Mouse (Mus musculus): Measurements from ENCODE around the gene Prlh. TPM values are rescaled to one million over a fixed set of nuclear protein-coding genes. Genes with fewer than 3 reads are reported as not detected.

Prlh gene
- total RNA-seq, 1 experiment from 2014 or later = not detected

GRCm38 (mm10) chr1:90980638-90981330 is 27.9 kb downstream of the Prlh start:
- no peak for ATAC-seq (replicated peaks in 1 of 2; ENCODE audit: insufficient read depth in 1 of 2, low FRiP score in 2 of 2, low TSS enrichment in 1 of 2, low read depth in 1 of 2, poor library complexity in 2 of 2, severe bottlenecking in 2 of 2)

- ATAC-seq (replicated peaks in 1 of 2; ENCODE audit: insufficient read depth in 1 of 2, low FRiP score in 2 of 2, low TSS enrichment in 1 of 2, low read depth in 1 of 2, poor library complexity in 2 of 2, severe bottlenecking in 2 of 2) = no peak
Observed at GRCm38 (mm10) chr1:90981346-90981745, 28.4 kb downstream of the Prlh start.

GRCm38 (mm10) chr1:90995916-90996315 is 43.0 kb downstream of the Prlh start:
- no peak for ATAC-seq (replicated peaks in 1 of 2; ENCODE audit: insufficient read depth in 1 of 2, low FRiP score in 2 of 2, low TSS enrichment in 1 of 2, low read depth in 1 of 2, poor library complexity in 2 of 2, severe bottlenecking in 2 of 2)

- ATAC-seq (replicated peaks in 1 of 2; ENCODE audit: insufficient read depth in 1 of 2, low FRiP score in 2 of 2, low TSS enrichment in 1 of 2, low read depth in 1 of 2, poor library complexity in 2 of 2, severe bottlenecking in 2 of 2) = no peak
Observed at GRCm38 (mm10) chr1:90997136-90997535, 44.2 kb downstream of the Prlh start.

DNA sequence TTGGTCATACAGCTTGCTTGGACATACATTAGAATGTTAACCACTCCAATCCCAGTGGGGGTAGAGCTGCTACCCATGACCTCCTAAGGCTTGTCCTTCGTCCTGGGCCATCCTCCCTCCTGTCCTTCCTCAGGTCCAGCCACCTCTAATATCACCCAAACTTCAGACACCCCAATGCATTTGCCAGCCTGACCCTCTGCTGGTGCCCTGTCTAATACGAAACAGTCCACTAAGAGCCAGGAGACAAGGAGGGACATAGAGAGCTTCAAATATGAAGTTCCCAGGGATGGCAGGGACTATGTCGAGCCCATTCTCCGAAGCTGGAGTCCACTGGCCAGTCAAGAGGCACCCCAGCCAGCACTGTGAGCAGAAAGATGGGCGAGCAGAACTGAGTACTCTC is 44.7 kb downstream of the Prlh start:
- ATAC-seq (replicated peaks in 1 of 2; ENCODE audit: insufficient read depth in 1 of 2, low FRiP score in 2 of 2, low TSS enrichment in 1 of 2, low read depth in 1 of 2, poor library complexity in 2 of 2, severe bottlenecking in 2 of 2) = no peak

DNA sequence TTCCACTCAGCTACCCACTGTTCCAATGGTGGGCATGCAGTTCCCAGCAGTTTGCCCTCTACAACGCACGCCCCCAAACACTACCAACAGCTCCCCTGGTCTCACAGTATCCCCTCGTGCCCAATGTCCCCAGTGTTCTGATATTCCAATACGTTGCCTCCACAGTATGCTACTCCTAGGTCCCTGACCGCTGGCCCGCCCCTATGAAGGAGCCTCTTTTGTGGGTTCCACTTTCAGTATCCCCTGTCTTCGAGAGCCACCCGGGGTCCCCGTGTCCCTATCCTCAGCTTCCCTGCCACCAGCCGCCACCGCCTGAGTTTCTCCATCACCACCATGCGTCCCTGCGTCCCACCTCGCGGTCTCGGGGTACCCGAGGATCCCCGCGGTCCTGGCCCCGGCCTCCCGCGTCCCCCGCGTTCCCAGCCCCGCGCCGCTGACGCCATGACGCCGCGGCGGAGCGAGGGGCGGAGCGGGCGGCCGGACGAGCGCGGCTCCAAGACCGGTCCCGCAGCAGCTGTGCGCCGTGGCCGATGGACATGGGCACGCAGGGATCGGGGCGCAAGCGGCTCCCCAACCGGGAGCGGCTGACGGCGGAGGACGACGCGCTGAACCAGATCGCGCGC is 45.5 kb downstream of the Prlh start, which contains the start of gene Lrrfip1:
Gene Lrrfip1, plus strand, starts transcription at position 470 of the 623 bp plus-strand sequence.
- peak; percentile 57; a peak in 2 of 4 replicates for ATAC-seq (replicated peaks in 1 of 2; ENCODE audit: insufficient read depth in 1 of 2, low FRiP score in 2 of 2, low TSS enrichment in 1 of 2, low read depth in 1 of 2, poor library complexity in 2 of 2, severe bottlenecking in 2 of 2)

- ATAC-seq (replicated peaks in 1 of 2; ENCODE audit: insufficient read depth in 1 of 2, low FRiP score in 2 of 2, low TSS enrichment in 1 of 2, low read depth in 1 of 2, poor library complexity in 2 of 2, severe bottlenecking in 2 of 2) = no peak
Observed at GRCm38 (mm10) chr1:90998891-90999611, 46.1 kb downstream of the Prlh start.

GRCm38 (mm10) chr1:90999911-91000601 is 47.1 kb downstream of the Prlh start:
- 0 out of 4 replicates have a peak, but pooled peaks have one; percentile 13 to 14 for ATAC-seq (replicated peaks in 1 of 2; ENCODE audit: insufficient read depth in 1 of 2, low FRiP score in 2 of 2, low TSS enrichment in 1 of 2, low read depth in 1 of 2, poor library complexity in 2 of 2, severe bottlenecking in 2 of 2)

GRCm38 (mm10) chr1:91001101-91001500 is 48.2 kb downstream of the Prlh start:
- ATAC-seq (replicated peaks in 1 of 2; ENCODE audit: insufficient read depth in 1 of 2, low FRiP score in 2 of 2, low TSS enrichment in 1 of 2, low read depth in 1 of 2, poor library complexity in 2 of 2, severe bottlenecking in 2 of 2) = no peak

GRCm38 (mm10) chr1:91001871-91002539 is 49.1 kb downstream of the Prlh start:
- no peak for ATAC-seq (replicated peaks in 1 of 2; ENCODE audit: insufficient read depth in 1 of 2, low FRiP score in 2 of 2, low TSS enrichment in 1 of 2, low read depth in 1 of 2, poor library complexity in 2 of 2, severe bottlenecking in 2 of 2)

DNA sequence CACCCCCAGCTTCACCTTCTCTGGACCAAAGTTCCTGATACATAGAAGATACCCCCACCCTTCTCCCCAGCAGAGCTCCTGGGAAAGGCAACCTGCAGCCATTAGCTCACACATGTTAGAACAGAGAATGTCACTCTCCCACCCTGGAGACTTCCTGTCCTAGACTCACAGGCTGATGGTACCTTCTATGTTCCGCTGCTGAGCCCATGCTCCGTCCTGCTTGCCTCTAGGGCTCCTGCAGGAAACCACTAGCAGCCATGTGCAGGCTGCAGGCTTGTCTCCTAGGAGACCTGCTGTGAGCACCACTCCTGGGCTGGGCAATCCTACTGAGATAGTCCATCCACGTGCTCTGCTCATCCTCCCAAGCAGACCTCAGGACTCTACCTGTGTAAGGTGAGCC is 49.7 kb downstream of the Prlh start:
- 0 out of 4 replicates have a peak, but pooled peaks of 1 of the 2 experiments have one; percentile 27 for ATAC-seq (replicated peaks in 1 of 2; ENCODE audit: insufficient read depth in 1 of 2, low FRiP score in 2 of 2, low TSS enrichment in 1 of 2, low read depth in 1 of 2, poor library complexity in 2 of 2, severe bottlenecking in 2 of 2)

Other genes with a start within 250 kb of the Prlh start
- not detected in 2 replicates for gene Col6a3, start 109.1 kb upstream of the Prlh start, total RNA-seq (2017)
- 0.45 and 0.81 TPM in 2 replicates for gene Mlph, start 38.0 kb upstream of the Prlh start, total RNA-seq (2017)
- 3.4 and 5.7 TPM in 2 replicates for gene Rab17, start 16.6 kb downstream of the Prlh start, total RNA-seq (2017)
- 177 and 190 TPM in 2 replicates for gene Lrrfip1, start 45.6 kb downstream of the Prlh start, total RNA-seq (2017)
- 5.6 and 10.2 TPM in 2 replicates for gene Rbm44, start 192.0 kb downstream of the Prlh start, total RNA-seq (2017)
- 138 and 151 TPM in 2 replicates for gene Ramp1, start 226.7 kb downstream of the Prlh start, total RNA-seq (2017)

Measured in hematopoietic stem cell, adult 5-6 weeks (primary cell).